Mouse (Mus musculus) MEL (cell line): Measurements from ENCODE around the gene Ube2f.

Source experiments
- EP300 ChIP-seq, 2 experiments: IDR thresholded peaks; 2 replicates each; pipeline ENCODE4 v1.6.1; 2011; ENCODE audit warnings: improper control_type of control experiment in 2 of 2, low read length in 2 of 2, low read depth in 1 of 2, mild to moderate bottlenecking in 1 of 2
- ETS1 ChIP-seq: IDR thresholded peaks from 2 replicates; pipeline ENCODE4 v1.6.1; 2012; ENCODE audit warnings: low read depth, mild to moderate bottlenecking, inconsistent platforms, low read length, improper control_type of control experiment, moderate library complexity
- GABPA ChIP-seq: IDR thresholded peaks from 2 replicates; pipeline ENCODE4 v1.6.1; 2012; ENCODE audit warnings: low read depth, mild to moderate bottlenecking, inconsistent platforms, low read length, improper control_type of control experiment, moderate library complexity
- MAFK ChIP-seq: IDR thresholded peaks from 2 replicates; pipeline ENCODE4 v1.6.1; 2011; ENCODE audit warnings: low read depth, mild to moderate bottlenecking, low read length, improper control_type of control experiment, borderline replicate concordance
- MAX ChIP-seq: IDR thresholded peaks from 2 replicates; pipeline ENCODE4 v1.6.1; 2011; ENCODE audit warnings: low read length, improper control_type of control experiment
- POLR2A ChIP-seq, 2 experiments: IDR thresholded peaks; 2 replicates each; pipeline ENCODE4 v1.6.1; 2011 to 2012; ENCODE audit warnings: low read length in 2 of 2, mild to moderate bottlenecking in 2 of 2, control low read depth in 1 of 2, improper control_type of control experiment in 1 of 2, low read depth in 1 of 2, moderate library complexity in 1 of 2; ENCODE audit not compliant: control insufficient read depth in 1 of 2, insufficient read depth in 1 of 2, poor library complexity in 1 of 2
- USF1 ChIP-seq: IDR thresholded peaks from 2 replicates; pipeline ENCODE4 v1.6.1; 2014; ENCODE audit warnings: low read depth, mild to moderate bottlenecking, inconsistent platforms, low read length, improper control_type of control experiment, moderate library complexity
- ZMIZ1 ChIP-seq: IDR thresholded peaks from 2 replicates; pipeline ENCODE4 v1.6.1; 2012; ENCODE audit warnings: low read depth, mild to moderate bottlenecking, inconsistent platforms, low read length, improper control_type of control experiment, moderate library complexity

DNA sequence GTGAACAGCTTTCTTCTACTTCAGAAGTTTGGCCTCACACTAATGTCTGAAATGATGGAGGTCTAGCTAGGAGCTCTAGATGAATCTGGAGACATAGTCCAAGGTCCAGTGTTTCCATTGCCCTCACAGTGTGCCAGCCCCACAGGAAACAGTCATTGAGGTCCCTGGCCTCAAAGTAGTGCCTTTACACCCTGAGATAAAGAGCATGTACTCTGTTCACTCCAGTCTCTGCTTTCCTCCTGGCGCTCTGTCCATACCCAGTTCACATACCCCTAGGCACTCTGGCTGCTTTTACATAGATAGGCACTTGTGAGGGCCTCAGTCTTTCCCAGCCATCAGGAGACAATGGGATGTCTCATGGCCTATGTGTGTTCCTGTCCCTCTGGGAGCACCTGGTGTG is 39.3 kb downstream of the Ube2f start:
- TF ChIP-seq MAX (no peak), GABPA (no peak), POLR2A (IDR thresholded peaks at IDR 0.05; ENCODE audit: control insufficient read depth in 1 of 2, insufficient read depth in 1 of 2, low read depth in 1 of 2, low read length in 2 of 2, poor library complexity in 1 of 2) (no peak), EP300 (IDR thresholded peaks at IDR 0.05; ENCODE audit: low read depth in 1 of 2, low read length in 2 of 2) (no peak), USF1 (no peak), MAFK (no peak), ETS1 (no peak), ZMIZ1 (no peak)
